ENCODE assay signal across 7 mouse cellular contexts in genomic region chr19:5817703-5818589, GRCm38 (mm10). TPM values are rescaled to one million over a fixed set of nuclear protein-coding genes. Genes with fewer than 3 reads are reported as not detected.
DNase-seq lines count a peak whose midpoint lies in the region; ATAC-seq and TF ChIP-seq lines count a peak whose summit lies in the region.

No protein-coding gene starts in this region.

- peaks cover 29% of the 10 kb centered on the region for H3K4me1 ChIP-seq in intestine, embryonic 15.5 days (replicated peaks)
- peaks cover 50% of the 10 kb centered on the region for H3K4me1 ChIP-seq in midbrain, embryonic 10.5 days
- H3K4me1 ChIP-seq in small intestine, adult 2 months (ENCODE audit: control insufficient read depth, insufficient read depth, insufficient read length, low read length): peaks cover 26% of the 10 kb centered on the region

- 20% methylated on average over 21 of the region's 21 CpGs for WGBS in intestine, embryonic 15.5 days
- 23% methylated on average over 21 of the region's 21 CpGs for WGBS in midbrain, embryonic 10.5 days
- 16% methylated on average over 21 of the region's 21 CpGs for WGBS in small intestine, adult 2 months

- peak; percentile 88 for DNase-seq in adrenal gland, adult 8-10 months
- DNase-seq in embryo, embryonic 11 days: peak; percentile 88
- peak; percentile 85 for DNase-seq in gastrocnemius, postnatal 25 days
- DNase-seq in left cerebral cortex, postnatal 36 days (ENCODE audit: low spot score in 2 of 2): peak; percentile 89
- DNase-seq in midbrain, embryonic 10.5 days (ENCODE audit: low spot score): peak; percentile 83

- 0 out of 2 replicates have a peak overlapping the region, but pooled peaks have one; percentile 5 for H3K4me3 ChIP-seq in intestine, embryonic 15.5 days (replicated peaks)
- H3K4me3 ChIP-seq in midbrain, embryonic 10.5 days: peak overlapping the region; percentile 38
- H3K4me3 ChIP-seq in small intestine, adult 2 months (ENCODE audit: low read depth, low read length): peak overlapping the region; percentile 47

- H3K4me2 ChIP-seq in intestine, embryonic 15.5 days (replicated peaks): peak overlapping the region; percentile 58

- TF ChIP-seq POLR2A in small intestine, adult 2 months (IDR thresholded peaks at IDR 0.05; ENCODE audit: low read depth, low read length): peak; percentile 41

- no peaks in the 10 kb centered on the region for H3K36me3 ChIP-seq in intestine, embryonic 15.5 days
- no peaks in the 10 kb centered on the region for H3K36me3 ChIP-seq in midbrain, embryonic 10.5 days
- H3K36me3 ChIP-seq in small intestine, adult 2 months (ENCODE audit: control insufficient read depth, insufficient read depth, low read length): no peaks in the 10 kb centered on the region

- peak; percentile 75 for ATAC-seq in intestine, embryonic 15.5 days

- peak; percentile 92; the same call in 1 of the 2 replicates for TF ChIP-seq CTCF in small intestine, adult 2 months (IDR thresholded peaks at IDR 0.05; ENCODE audit: extremely low read depth, insufficient read length, insufficient replicate concordance, low read depth, low read length)

- intact Hi-C loops in left cerebral cortex, postnatal 36 days (cut with DNase I): loop anchor here (2.0 kb wide), 1 partner anchor 15 kb away; no protein-coding TSS in a partner anchor

- H3K9ac ChIP-seq in intestine, embryonic 15.5 days: peak overlapping the region; percentile 21; the same call in 1 of the 2 replicates

- no peaks in the 10 kb centered on the region for H3K27me3 ChIP-seq in intestine, embryonic 15.5 days (replicated peaks)
- H3K27me3 ChIP-seq in midbrain, embryonic 10.5 days (ENCODE audit: low read depth, poor library complexity, severe bottlenecking): no peaks in the 10 kb centered on the region
- H3K27me3 ChIP-seq in small intestine, adult 2 months (ENCODE audit: control insufficient read depth, insufficient read depth, low read length): no peaks in the 10 kb centered on the region

- no peaks in the 10 kb centered on the region for H3K9me3 ChIP-seq in intestine, embryonic 15.5 days
- H3K9me3 ChIP-seq in midbrain, embryonic 10.5 days (replicated peaks): no peaks in the 10 kb centered on the region

- H3K27ac ChIP-seq in intestine, embryonic 15.5 days: peak overlapping the region; percentile 77
- H3K27ac ChIP-seq in midbrain, embryonic 10.5 days (replicated peaks): peak overlapping the region; percentile 86
- peak overlapping the region; percentile 89 for H3K27ac ChIP-seq in small intestine, adult 2 months (ENCODE audit: insufficient read depth, low read depth, low read length)

RNA-seq across cellular contexts. Expression of gene Scyl1, which starts 46.7 kb away (rescaled TPM):
- total RNA-seq in adrenal gland, adult 8-10 months (2022): 100 to 1,000 TPM; 112 to 147 (median 124) TPM
- 10 to 100 TPM; 62.2 to 62.8 TPM for total RNA-seq in gastrocnemius, postnatal 25 days (2021)
- polyA plus RNA-seq in intestine, embryonic 15.5 days (2015; fragmentation: Nextera tagmentation; extraction: Ambion mirVana): 60.6 and 60.9 TPM in 2 replicates
- 10 to 100 TPM; 90.5 to 98.8 TPM for total RNA-seq in left cerebral cortex, postnatal 36 days (2021)
- polyA plus RNA-seq in midbrain, embryonic 10.5 days (2016; fragmentation: Nextera tagmentation; extraction: Ambion mirVana): 68.3 and 71.3 TPM in 2 replicates
- polyA plus RNA-seq in small intestine, adult 2 months (2012; rRNA removed): 37.1 and 52.5 TPM in 2 replicates

RNA-seq across cellular contexts. Expression of gene Frmd8, which starts 57.1 kb away (rescaled TPM):
- 10 to 100 TPM; 47.6 to 55.2 (median 53.4) TPM for total RNA-seq in adrenal gland, adult 8-10 months (2022)
- 1 to 10 TPM; 3.7 to 6.4 TPM for total RNA-seq in gastrocnemius, postnatal 25 days (2021)
- 26.9 and 28.0 TPM in 2 replicates for polyA plus RNA-seq in intestine, embryonic 15.5 days (2015; fragmentation: Nextera tagmentation; extraction: Ambion mirVana)
- total RNA-seq in left cerebral cortex, postnatal 36 days (2021): 10 to 100 TPM; 11.6 to 13.3 TPM
- polyA plus RNA-seq in midbrain, embryonic 10.5 days (2016; fragmentation: Nextera tagmentation; extraction: Ambion mirVana): 33.8 and 34.9 TPM in 2 replicates
- 32.1 and 62.1 TPM in 2 replicates for polyA plus RNA-seq in small intestine, adult 2 months (2012; rRNA removed)

RNA-seq across cellular contexts. Expression of gene Slc25a45, which starts 59.7 kb away (rescaled TPM):
- total RNA-seq in adrenal gland, adult 8-10 months (2022): 10 to 100 TPM; 12.8 to 21.7 (median 17.5) TPM
- 1 to 10 TPM in 1 of 2 experiments, under 1 TPM in 1; 0.59 to 1.3 TPM for total RNA-seq in gastrocnemius, postnatal 25 days (2021)
- polyA plus RNA-seq in intestine, embryonic 15.5 days (2015; fragmentation: Nextera tagmentation; extraction: Ambion mirVana): 3.5 and 4.2 TPM in 2 replicates
- total RNA-seq in left cerebral cortex, postnatal 36 days (2021): 1 to 10 TPM; 3.0 to 4.1 TPM
- 2.3 and 2.6 TPM in 2 replicates for polyA plus RNA-seq in midbrain, embryonic 10.5 days (2016; fragmentation: Nextera tagmentation; extraction: Ambion mirVana)
- polyA plus RNA-seq in small intestine, adult 2 months (2012; rRNA removed): 207 and 241 TPM in 2 replicates

Comparison
In these comparisons a context has a peak if more than half of its experiments do, and no peak if none do; other contexts are left out.
1. Peak in every context shown above with its lines: DNase-seq, ATAC-seq, H3K4me3 ChIP-seq and H3K27ac ChIP-seq.